Mouse (Mus musculus): ENCODE results near the gene Hbb-bs.
"Not testable (repeated sequence)": the region's sequence is repeated elsewhere in the genome, so short reads cannot be mapped to it uniquely, and the experiment has no call there.

Gene Hbb-bs

GRCm38 (mm10) chr7:103827808-103828207, at the start of gene Hbb-bs:
TSS of gene Hbb-bs (minus strand) at chr7:103828096.
- DNase-seq (ENCODE audit: low spot score), result no peak

GRCm38 (mm10) chr7:103877093-103877492, 49.2 kb upstream of the Hbb-bs start:
- DNase-seq (ENCODE audit: low spot score), result no peak

GRCm38 (mm10) chr7:103874451-103874850, 46.6 kb upstream of the Hbb-bs start:
- DNase-seq (ENCODE audit: low spot score), result no peak

- DNase-seq (ENCODE audit: low spot score), result no peak
Observed at GRCm38 (mm10) chr7:103873064-103873463, 45.2 kb upstream of the Hbb-bs start.

- no peak for DNase-seq (ENCODE audit: low spot score)
Observed at GRCm38 (mm10) chr7:103870667-103871066, 42.8 kb upstream of the Hbb-bs start.

- DNase-seq (ENCODE audit: low spot score), result no peak
Observed at GRCm38 (mm10) chr7:103865716-103866115, 37.8 kb upstream of the Hbb-bs start.

GRCm38 (mm10) chr7:103861531-103861930, 33.6 kb upstream of the Hbb-bs start:
- DNase-seq (ENCODE audit: low spot score), result no peak

GRCm38 (mm10) chr7:103860855-103861254, 33.0 kb upstream of the Hbb-bs start:
- DNase-seq (ENCODE audit: low spot score), result peak; percentile 72

- no peak for DNase-seq (ENCODE audit: low spot score)
Observed at GRCm38 (mm10) chr7:103859076-103859475, 31.2 kb upstream of the Hbb-bs start.

GRCm38 (mm10) chr7:103854669-103855068, 26.8 kb upstream of the Hbb-bs start:
- no peak for DNase-seq (ENCODE audit: low spot score)

- DNase-seq (ENCODE audit: low spot score), result peak; percentile 36
Observed at GRCm38 (mm10) chr7:103853090-103853489, 25.2 kb upstream of the Hbb-bs start, which contains the start of gene Hbb-y. TSS of gene Hbb-y (minus strand) at chr7:103853216.

GRCm38 (mm10) chr7:103844525-103845325, 16.8 kb upstream of the Hbb-bs start:
- no peak for DNase-seq (ENCODE audit: low spot score)

- DNase-seq (ENCODE audit: low spot score), result no peak
Observed at GRCm38 (mm10) chr7:103843034-103843433, 15.1 kb upstream of the Hbb-bs start, which contains the start of gene Hbb-bh1. TSS of gene Hbb-bh1 (minus strand) at chr7:103843164.

GRCm38 (mm10) chr7:103840268-103840667, 12.4 kb upstream of the Hbb-bs start, which contains the start of gene Hbb-bh2:
TSS of gene Hbb-bh2 (minus strand) at chr7:103840520.
- no peak for DNase-seq (ENCODE audit: low spot score)

- DNase-seq (ENCODE audit: low spot score), result not testable (repeated sequence)
Observed at GRCm38 (mm10) chr7:103827139-103827538, 757 bp downstream of the Hbb-bs start.

- DNase-seq (ENCODE audit: low spot score), result no peak
Observed at GRCm38 (mm10) chr7:103826255-103826887, 1.5 kb downstream of the Hbb-bs start.

GRCm38 (mm10) chr7:103825536-103826254, 2.2 kb downstream of the Hbb-bs start:
- no peak for DNase-seq (ENCODE audit: low spot score)

GRCm38 (mm10) chr7:103824597-103824996, 3.3 kb downstream of the Hbb-bs start:
- DNase-seq (ENCODE audit: low spot score), result no peak

GRCm38 (mm10) chr7:103815085-103815484, 12.8 kb downstream of the Hbb-bs start:
- not testable (repeated sequence) for DNase-seq (ENCODE audit: low spot score)

GRCm38 (mm10) chr7:103813766-103814165, 14.1 kb downstream of the Hbb-bs start, which contains the start of gene Hbb-bt:
TSS of gene Hbb-bt (minus strand) at chr7:103813996.
- DNase-seq (ENCODE audit: low spot score), result no peak

- not testable (repeated sequence) for DNase-seq (ENCODE audit: low spot score)
Observed at GRCm38 (mm10) chr7:103813152-103813551, 14.7 kb downstream of the Hbb-bs start.

GRCm38 (mm10) chr7:103812174-103812573, 15.7 kb downstream of the Hbb-bs start:
- DNase-seq (ENCODE audit: low spot score), result no peak

Measured in embryo, embryonic 10 days (tissue).